Mouse (Mus musculus) liver, embryonic 14.5 days (tissue): ENCODE results near the gene Car15. TPM values are rescaled to one million over a fixed set of nuclear protein-coding genes. Genes with fewer than 3 reads are reported as not detected.
A peak's percentile ranks its signal among the peaks of the same experiment; 100 is the strongest.

Experiments used
- ATAC-seq: fragments of 200-750 bp; cut with Nextera tagmentation; 2 replicates; pipeline ENCODE4 v1.8.0; 2017; ENCODE audit warnings: moderate number of reproducible peaks, mild to moderate bottlenecking, moderate library complexity; ENCODE audit not compliant: insufficient read depth
- DNase-seq, 3 experiments: peaks; one replicate each; pipeline ENCODE4 v3.0.0-alpha.2; 2012 to 2013; ENCODE audit warnings: low read depth in 3 of 3, low spot score in 3 of 3
- H3K27ac ChIP-seq: fragments of 300-500 bp; sonication (generic); 2 replicates; pipeline ENCODE4 v1.5.1; 2014; ENCODE audit warnings: moderate library complexity, mild to moderate bottlenecking, control low read depth, inconsistent platforms
- H3K27me3 ChIP-seq: fragments of 300-500 bp; sonication (generic); 2 replicates; pipeline ENCODE4 v1.6.1; 2014; ENCODE audit warnings: mild to moderate bottlenecking, low read length, moderate library complexity; ENCODE audit not compliant: control insufficient read depth, insufficient read depth
- H3K36me3 ChIP-seq: fragments of 300-500 bp; sonication (generic); replicated peaks from 2 replicates; pipeline ENCODE4 v1.6.1; 2014; ENCODE audit warnings: low read depth; ENCODE audit not compliant: control insufficient read depth, insufficient read depth
- H3K4me1 ChIP-seq, 2 experiments: fragments of 200-500 bp in 1 of 2; fragments of 300-500 bp in 1 of 2; sonication (generic) in 1 of 2; replicated peaks; 2 replicates each; pipeline ENCODE4 v1.6.1; 2012 to 2014; ENCODE audit warnings: antibody characterized with exemption in 1 of 2, inconsistent platforms in 1 of 2, low read length in 1 of 2; ENCODE audit not compliant: control insufficient read depth in 2 of 2, insufficient read depth in 2 of 2
- H3K4me2 ChIP-seq: fragments of 300-500 bp; sonication (generic); 2 replicates; pipeline ENCODE4 v1.6.1; 2014; ENCODE audit warnings: low read depth, mild to moderate bottlenecking, control low read depth, moderate library complexity
- H3K4me3 ChIP-seq, 2 experiments: fragments of 200-500 bp in 1 of 2; fragments of 300-500 bp in 1 of 2; sonication (generic) in 1 of 2; 2 replicates each; pipeline ENCODE4 v1.5.1; 2012 to 2014; ENCODE audit warnings: low read depth in 2 of 2, low read length in 2 of 2, mild to moderate bottlenecking in 2 of 2, control low read depth in 1 of 2, inconsistent platforms in 1 of 2, moderate library complexity in 1 of 2; ENCODE audit not compliant: insufficient read depth in 1 of 2
- H3K9ac ChIP-seq: fragments of 300-500 bp; sonication (generic); replicated peaks from 2 replicates; pipeline ENCODE4 v1.6.1; 2014; ENCODE audit warnings: mild to moderate bottlenecking, control low read depth, moderate library complexity
- H3K9me3 ChIP-seq: fragments of 300-500 bp; sonication (generic); 2 replicates; pipeline ENCODE4 v1.6.1; 2016; ENCODE audit warnings: low read length, mixed read lengths; ENCODE audit not compliant: control insufficient read depth
- CTCF ChIP-seq: IDR thresholded peaks from 2 replicates; pipeline ENCODE4 v1.5.1; 2016; ENCODE audit warnings: antibody characterized with exemption, low read depth, control low read depth
- EP300 ChIP-seq: IDR thresholded peaks from 2 replicates; pipeline ENCODE4 v1.6.1; 2016; ENCODE audit warnings: antibody characterized with exemption, low read depth
- WGBS: fragments of 180-500 bp; shearing (Covaris S2); extraction: QIAGEN DNeasy Blood & Tissue Kit; methylation state at CpG from one replicate; pipeline ENCODE4 v1.1.7; 2014; ENCODE audit not compliant: insufficient replicate concordance; 5-methylcytosine and 5-hydroxymethylcytosine counted together
- polyA plus RNA-seq, 2 experiments: library from polyadenylated mRNA; depleted of rRNA in 1 of 2; stranded (reverse) in 1 of 2; unstranded in 1 of 2; fragments of >200 nt; fragmentation: Nextera tagmentation in 1 of 2; extraction: Ambion mirVana in 1 of 2; gene quantifications; 2 replicates each; pipeline versions ENCODE4 v1.2.1 to v1.2.3; 2012 to 2014

Gene Car15
- polyA plus RNA-seq, 2 experiments = 1.3 TPM; not detected in 1

- Histone ChIP-seq H3K9me3 (no peaks in the 10 kb centered on the region; the same call in 1 of the 2 replicates), H3K9ac (no peak overlapping the region), H3K27ac (no peak overlapping the region), H3K4me1 (peaks cover 28 to 30% of the 10 kb centered on the region in 2 experiments), H3K4me3 (no peak overlapping the region), H3K36me3 (no peaks in the 10 kb centered on the region; the same call in 1 of the 2 replicates), H3K27me3 (no peaks in the 10 kb centered on the region), H3K4me2 (no peak overlapping the region)
- TF ChIP-seq CTCF = no peak
- 75% methylated on average over 4 of the region's 4 CpGs for WGBS
- ATAC-seq (no peak), DNase-seq (no peak)
These were observed 37.0 kb upstream of the Car15 start for GRCm38 (mm10) chr16:17875174-17875573.

DNA sequence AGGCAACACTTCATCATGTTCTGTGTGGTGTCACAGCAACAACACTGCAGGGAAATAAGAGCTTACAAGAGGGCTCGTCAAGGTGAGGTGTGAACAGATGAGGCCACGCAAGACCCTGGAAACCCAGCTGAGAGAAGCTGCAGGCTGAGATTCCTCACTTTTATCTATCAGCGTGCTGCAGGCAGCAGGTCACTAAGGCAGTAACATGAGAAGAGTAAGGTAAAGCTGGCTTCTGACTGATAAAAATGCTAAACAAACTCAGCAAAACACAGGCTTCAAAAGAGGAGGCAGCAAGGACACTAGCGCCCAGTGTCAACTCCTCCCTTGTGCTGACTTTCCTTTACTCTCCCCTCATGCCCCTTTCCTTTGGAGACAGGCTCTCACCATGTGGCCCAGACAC, 34.8 kb upstream of the Car15 start:
- ATAC-seq (peak; percentile 54), DNase-seq (peak in 1 of 3 experiments; percentile 17)
- no peak overlapping the region for H3K27ac ChIP-seq
- H3K4me3 ChIP-seq = no peak overlapping the region
- 12% methylated on average over 4 of the region's 4 CpGs for WGBS
- no peaks in the 10 kb centered on the region for H3K9me3 ChIP-seq
- peaks cover 28 to 31% of the 10 kb centered on the region in 2 experiments for H3K4me1 ChIP-seq
- H3K9ac ChIP-seq = no peak overlapping the region
- H3K4me2 ChIP-seq = no peak overlapping the region
- H3K27me3 ChIP-seq = no peaks in the 10 kb centered on the region
- TF ChIP-seq EP300 (peak; percentile 55; the same call in 1 of the 2 replicates), CTCF (no peak)
- no peaks in the 10 kb centered on the region; the same call in 1 of the 2 replicates for H3K36me3 ChIP-seq

- H3K27ac ChIP-seq = no peak overlapping the region
- peaks cover 28 to 32% of the 10 kb centered on the region in 2 experiments for H3K4me1 ChIP-seq
- DNase-seq = peak in 2 of 3 experiments; percentile 41 to 56
- H3K36me3 ChIP-seq = no peaks in the 10 kb centered on the region; the same call in 1 of the 2 replicates
- no peaks in the 10 kb centered on the region for H3K27me3 ChIP-seq
- TF ChIP-seq CTCF (no peak), EP300 (0 out of 2 replicates have a peak, but pooled peaks have one; percentile 51)
- WGBS = 14% methylated on average over 5 of the region's 5 CpGs
- H3K9ac ChIP-seq = no peak overlapping the region
- no peak overlapping the region for H3K4me2 ChIP-seq
- H3K9me3 ChIP-seq = no peaks in the 10 kb centered on the region
- peak; percentile 70; the same call in 1 of the 2 replicates for ATAC-seq
- H3K4me3 ChIP-seq = no peak overlapping the region
These were observed 33.1 kb upstream of the Car15 start for GRCm38 (mm10) chr16:17871248-17871647.

- no peak overlapping the region for H3K27ac ChIP-seq
- ATAC-seq (no peak), DNase-seq (no peak)
- no peaks in the 10 kb centered on the region for H3K9me3 ChIP-seq
- H3K4me1 ChIP-seq = peaks cover under 1 to 5% of the 10 kb centered on the region in 2 experiments; a peak in 3 of 4 replicates
- no peak overlapping the region for H3K4me2 ChIP-seq
- H3K9ac ChIP-seq = no peak overlapping the region
- no peaks in the 10 kb centered on the region; the same call in 1 of the 2 replicates for H3K36me3 ChIP-seq
- TF ChIP-seq EP300 = no peak
- no peak for TF ChIP-seq CTCF
- 53% methylated on average over 6 of the region's 6 CpGs for WGBS
- no peaks in the 10 kb centered on the region for H3K27me3 ChIP-seq
- H3K4me3 ChIP-seq = no peak overlapping the region
These were observed 27.6 kb upstream of the Car15 start for GRCm38 (mm10) chr16:17865770-17866169.

GRCm38 (mm10) chr16:17865293-17865692, 27.1 kb upstream of the Car15 start:
- WGBS = 56% methylated on average over 2 of the region's 2 CpGs
- Histone ChIP-seq H3K9ac (no peak overlapping the region), H3K27me3 (no peaks in the 10 kb centered on the region), H3K4me3 (no peak overlapping the region), H3K36me3 (no peaks in the 10 kb centered on the region), H3K4me1 (0 out of 4 replicates have a peak, but pooled peaks cover 0 to 5% of the 10 kb centered on the region in 2 experiments), H3K9me3 (no peaks in the 10 kb centered on the region), H3K27ac (no peak overlapping the region), H3K4me2 (no peak overlapping the region)
- TF ChIP-seq CTCF = no peak
- no peak for TF ChIP-seq EP300
- ATAC-seq (no peak), DNase-seq (no peak)
